Mouse (Mus musculus) hindbrain, embryonic 11.5 days (tissue): ENCODE data around the gene Kat6b. TPM values are rescaled to one million over a fixed set of nuclear protein-coding genes. Genes with fewer than 3 reads are reported as not detected.
"Not testable (repeated sequence)": the region's sequence is repeated elsewhere in the genome, so short reads cannot be mapped to it uniquely, and the experiment has no call there.

Experiments used
- ATAC-seq: fragments of 200-750 bp; cut with Nextera tagmentation; 2 replicates; pipeline ENCODE4 v1.8.0; 2017; ENCODE audit warnings: mild to moderate bottlenecking, moderate TSS enrichment, moderate library complexity; ENCODE audit not compliant: low FRiP score
- DNase-seq: peaks from one replicate; pipeline ENCODE4 v3.0.0-alpha.2; 2015; ENCODE audit warnings: low spot score
- H3K27ac ChIP-seq: fragments of 300-500 bp; sonication (generic); 2 replicates; pipeline ENCODE4 v1.5.1; 2014; ENCODE audit warnings: mild to moderate bottlenecking, low read depth, low read length
- H3K27me3 ChIP-seq: fragments of 300-500 bp; sonication (generic); 2 replicates; pipeline ENCODE4 v1.6.1; 2014; ENCODE audit warnings: mild to moderate bottlenecking, low read length, moderate library complexity, mixed read lengths; ENCODE audit not compliant: control insufficient read depth, insufficient read depth
- H3K36me3 ChIP-seq: fragments of 300-500 bp; sonication (generic); 2 replicates; pipeline ENCODE4 v1.6.1; 2014; ENCODE audit warnings: mild to moderate bottlenecking, low read length, moderate library complexity, mixed read lengths; ENCODE audit not compliant: control insufficient read depth, insufficient read depth
- H3K4me1 ChIP-seq: fragments of 300-500 bp; sonication (generic); replicated peaks from 2 replicates; pipeline ENCODE4 v1.6.1; 2014; ENCODE audit warnings: low read length, mixed read lengths; ENCODE audit not compliant: control insufficient read depth, insufficient read depth
- H3K4me2 ChIP-seq: fragments of 300-500 bp; sonication (generic); replicated peaks from 2 replicates; pipeline ENCODE4 v1.6.1; 2014; ENCODE audit warnings: mild to moderate bottlenecking, low read depth, low read length
- H3K4me3 ChIP-seq: fragments of 300-500 bp; sonication (generic); 2 replicates; pipeline ENCODE4 v1.5.1; 2014; ENCODE audit warnings: low read depth, low read length
- H3K9ac ChIP-seq: fragments of 300-500 bp; sonication (generic); 2 replicates; pipeline ENCODE4 v1.6.1; 2014; ENCODE audit warnings: low read depth, low read length
- H3K9me3 ChIP-seq: fragments of 300-500 bp; sonication (generic); 2 replicates; pipeline ENCODE4 v1.6.1; 2016; ENCODE audit warnings: low read length; ENCODE audit not compliant: control insufficient read depth
- WGBS: fragments of 180-500 bp; shearing (Covaris S2); extraction: QIAGEN DNeasy Blood & Tissue Kit; methylation state at CpG from one replicate; pipeline ENCODE4 v1.1.7; 2014; 5-methylcytosine and 5-hydroxymethylcytosine counted together
- polyA plus RNA-seq: library from polyadenylated mRNA; unstranded; fragments of >200 nt; fragmentation: Nextera tagmentation; extraction: Ambion mirVana; gene quantifications from 2 replicates; pipeline ENCODE4 v1.2.1, GENCODE M21; 2014

Kat6b gene
- polyA plus RNA-seq, 1 experiment from 2014 or later, result 24.0 TPM

- not testable (repeated sequence) for ATAC-seq, H3K36me3 ChIP-seq, DNase-seq, H3K9me3 ChIP-seq, H3K9ac ChIP-seq, H3K27me3 ChIP-seq, H3K4me1 ChIP-seq, H3K4me2 ChIP-seq, H3K4me3 ChIP-seq, H3K27ac ChIP-seq
- WGBS, result 77% methylated on average over 4 of the region's 4 CpGs
These were observed 6.6 kb upstream of the Kat6b start for GRCm38 (mm10) chr14:21474593-21475132.

DNA sequence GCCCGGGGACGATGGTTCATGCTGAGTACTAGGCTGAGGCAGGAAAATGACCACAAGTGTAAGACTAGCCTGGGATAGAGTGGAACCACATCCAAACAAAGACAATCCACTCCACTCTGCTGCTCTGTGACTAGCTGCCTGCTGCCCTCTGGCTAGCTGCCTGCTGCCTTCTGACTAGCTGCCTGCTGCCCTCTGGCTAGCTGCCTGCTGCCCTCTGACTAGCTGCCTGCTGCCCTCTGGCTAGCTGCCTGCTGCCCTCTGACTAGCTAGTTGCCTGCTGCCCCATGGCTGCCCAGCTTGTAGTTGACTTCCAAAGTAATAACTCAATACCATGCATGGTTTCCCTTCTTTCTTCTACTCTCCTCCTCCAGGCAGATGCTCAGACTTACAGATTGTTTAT lies 4.1 kb upstream of the Kat6b start:
- Histone ChIP-seq H3K4me1 (no peaks in the 10 kb centered on the region), H3K4me2 (no peak overlapping the region), H3K9me3 (no peaks in the 10 kb centered on the region), H3K4me3 (no peak overlapping the region), H3K27ac (no peak overlapping the region), H3K36me3 (no peaks in the 10 kb centered on the region), H3K27me3 (no peaks in the 10 kb centered on the region), H3K9ac (no peak overlapping the region)
- 93% methylated on average over 2 of the region's 2 CpGs for WGBS
- DNase-seq (no peak), ATAC-seq (no peak)

- DNase-seq (no peak), ATAC-seq (no peak)
- WGBS, result 89% methylated on average over 8 of the region's 8 CpGs
- H3K4me1 ChIP-seq, result no peaks in the 10 kb centered on the region
- no peaks in the 10 kb centered on the region for H3K27me3 ChIP-seq
- H3K9ac ChIP-seq, result no peak overlapping the region
- no peak overlapping the region for H3K4me2 ChIP-seq
- H3K4me3 ChIP-seq, result no peak overlapping the region
- no peaks in the 10 kb centered on the region for H3K36me3 ChIP-seq
- H3K9me3 ChIP-seq, result no peaks in the 10 kb centered on the region
- H3K27ac ChIP-seq, result no peak overlapping the region
These were observed 1.7 kb upstream of the Kat6b start for GRCm38 (mm10) chr14:21479566-21479965.

DNA sequence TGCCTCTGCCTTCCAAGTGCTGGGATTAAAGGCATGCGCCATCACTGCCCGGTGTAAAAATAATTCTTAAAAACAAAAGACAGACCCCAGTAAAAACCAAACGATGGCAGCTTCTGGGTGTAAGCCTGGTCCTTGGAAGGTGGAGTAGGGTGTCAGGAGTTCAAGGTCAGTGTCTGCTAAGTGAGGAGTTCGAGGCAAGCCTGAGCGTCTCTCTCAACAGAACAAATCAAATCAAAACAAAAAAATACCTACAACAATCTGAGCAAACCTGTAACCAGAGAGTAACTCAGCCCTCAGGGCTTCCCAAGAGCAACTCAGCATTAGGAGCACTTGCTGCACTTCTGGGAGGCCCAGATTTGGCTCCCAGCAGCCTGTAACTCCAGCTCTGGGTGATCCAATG lies 1.0 kb upstream of the Kat6b start:
- H3K9ac ChIP-seq, result no peak overlapping the region
- H3K4me1 ChIP-seq, result no peaks in the 10 kb centered on the region
- H3K27ac ChIP-seq, result no peak overlapping the region
- H3K4me3 ChIP-seq, result no peak overlapping the region
- no peak for ATAC-seq
- no peaks in the 10 kb centered on the region for H3K9me3 ChIP-seq
- H3K36me3 ChIP-seq, result no peaks in the 10 kb centered on the region
- no peak for DNase-seq
- 92% methylated on average over 5 of the region's 5 CpGs for WGBS
- no peak overlapping the region for H3K4me2 ChIP-seq
- H3K27me3 ChIP-seq, result no peaks in the 10 kb centered on the region

DNA sequence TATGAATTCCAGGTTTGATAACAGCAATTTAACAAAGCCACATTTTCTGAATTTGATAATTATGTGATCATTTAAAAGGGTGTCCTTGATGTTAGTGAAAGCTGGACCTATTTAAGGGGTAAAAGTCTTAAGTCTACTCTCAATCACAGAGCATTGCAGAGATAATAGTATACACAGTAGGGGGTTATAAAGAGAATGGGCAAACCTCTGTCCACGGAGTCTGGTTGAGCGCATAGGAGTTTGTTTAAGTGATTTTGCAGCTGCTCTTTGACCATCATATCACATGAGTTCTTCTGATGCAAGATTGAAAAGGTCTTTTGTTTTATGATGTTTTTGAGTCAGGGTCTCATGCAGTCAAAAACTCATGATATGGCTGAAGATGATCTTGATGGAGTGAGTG lies 3.0 kb downstream of the Kat6b start:
- Histone ChIP-seq H3K9me3 (no peaks in the 10 kb centered on the region), H3K9ac (no peak overlapping the region), H3K4me1 (no peaks in the 10 kb centered on the region), H3K27me3 (no peaks in the 10 kb centered on the region), H3K4me3 (no peak overlapping the region), H3K36me3 (no peaks in the 10 kb centered on the region), H3K4me2 (no peak overlapping the region), H3K27ac (no peak overlapping the region)
- no peak for ATAC-seq
- WGBS, result 77% methylated on average over 2 of the region's 2 CpGs
- DNase-seq, result no peak

- no peak overlapping the region for H3K4me2 ChIP-seq
- 98% methylated on average over 10 of the region's 10 CpGs for WGBS
- DNase-seq, result no peak
- no peaks in the 10 kb centered on the region for H3K36me3 ChIP-seq
- H3K27me3 ChIP-seq, result no peaks in the 10 kb centered on the region
- H3K4me1 ChIP-seq, result no peaks in the 10 kb centered on the region
- H3K9me3 ChIP-seq, result no peaks in the 10 kb centered on the region
- H3K4me3 ChIP-seq, result no peak overlapping the region
- no peak for ATAC-seq
- H3K9ac ChIP-seq, result no peak overlapping the region
- no peak overlapping the region for H3K27ac ChIP-seq
These were observed 3.5 kb downstream of the Kat6b start for GRCm38 (mm10) chr14:21484693-21485092.

GRCm38 (mm10) chr14:21485961-21486520 lies 4.8 kb downstream of the Kat6b start:
- no peak overlapping the region for H3K4me2 ChIP-seq
- no peak for ATAC-seq

DNA sequence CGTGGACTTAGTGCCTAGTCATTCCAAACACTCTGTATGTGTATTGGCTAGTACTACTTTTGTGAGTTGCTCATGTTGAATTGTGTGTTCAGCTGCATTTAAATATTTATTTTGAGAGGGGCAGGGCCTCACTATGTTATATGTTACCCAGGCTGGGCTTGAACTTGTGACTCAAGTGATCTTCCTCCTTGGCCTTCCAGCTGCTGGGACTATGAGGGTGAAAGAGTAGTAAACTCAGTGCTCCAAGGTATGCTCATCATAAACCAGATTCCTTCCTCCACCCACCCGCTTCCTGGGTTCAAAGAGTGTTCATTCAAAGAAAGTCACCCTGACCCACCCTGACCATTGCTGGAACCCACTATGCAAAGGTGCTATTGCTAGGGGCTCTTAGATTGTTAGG lies 5.9 kb downstream of the Kat6b start:
- H3K4me3 ChIP-seq, DNase-seq, H3K9ac ChIP-seq, H3K27ac ChIP-seq, H3K4me1 ChIP-seq, H3K9me3 ChIP-seq, H3K27me3 ChIP-seq, H3K4me2 ChIP-seq, ATAC-seq, H3K36me3 ChIP-seq: not testable (repeated sequence)
- 96% methylated on average over 2 of the region's 2 CpGs for WGBS

More at GRCm38 (mm10) chr14:21485961-21486520, 4.8 kb downstream of the Kat6b start:
- H3K27me3 ChIP-seq, result no peaks in the 10 kb centered on the region
- H3K9me3 ChIP-seq, result no peaks in the 10 kb centered on the region
- H3K4me3 ChIP-seq, result no peak overlapping the region
- H3K27ac ChIP-seq, result no peak overlapping the region
- no peak overlapping the region for H3K9ac ChIP-seq
- no peak for DNase-seq
- H3K36me3 ChIP-seq, result no peaks in the 10 kb centered on the region
- H3K4me1 ChIP-seq, result no peaks in the 10 kb centered on the region
- 93% methylated on average over 3 of the region's 3 CpGs for WGBS

DNA sequence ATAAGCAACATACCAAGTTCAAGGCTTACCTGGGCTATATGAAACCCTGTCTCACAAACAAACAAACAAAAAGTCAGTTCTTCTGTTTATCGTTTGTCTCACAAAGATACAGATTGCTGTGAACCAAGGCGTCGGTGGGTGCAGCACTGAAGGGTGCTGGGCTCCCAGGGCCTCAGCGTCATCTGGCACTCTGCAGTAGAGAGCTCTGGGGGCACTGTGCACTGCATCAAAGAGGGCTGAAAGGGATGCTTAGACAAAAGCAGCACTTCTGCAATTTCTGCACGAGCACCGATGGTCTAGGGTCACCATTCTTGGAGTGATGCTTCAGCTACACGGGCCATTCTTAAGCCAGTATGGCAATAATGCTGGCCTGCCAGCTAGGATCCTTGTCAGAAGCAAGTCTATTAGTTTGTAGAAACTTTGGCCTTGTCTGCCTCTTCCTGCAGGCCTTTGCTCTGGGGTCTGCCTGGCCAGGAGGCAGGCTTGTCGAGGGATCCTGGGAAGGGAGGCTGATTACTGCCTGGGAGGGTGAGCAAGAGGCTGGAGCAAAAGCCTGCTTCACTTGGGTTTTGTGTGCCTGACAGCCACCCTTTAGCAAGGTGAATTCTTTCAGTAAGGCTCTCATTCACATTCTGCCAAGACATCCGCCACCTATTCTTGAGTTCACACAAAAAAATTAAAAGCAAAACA lies 7.3 kb downstream of the Kat6b start:
- not testable (repeated sequence) for H3K36me3 ChIP-seq, H3K4me3 ChIP-seq, H3K4me1 ChIP-seq, H3K9ac ChIP-seq, H3K9me3 ChIP-seq, H3K27ac ChIP-seq, H3K4me2 ChIP-seq, ATAC-seq, H3K27me3 ChIP-seq, DNase-seq
- WGBS, result 73% methylated on average over 8 of the region's 9 CpGs
